Mouse (Mus musculus): ENCODE measurements around the gene Rbm34. TPM values are rescaled to one million over a fixed set of nuclear protein-coding genes. Genes with fewer than 3 reads are reported as not detected.

Rbm34 gene
- polyA plus RNA-seq, 1 experiment from 2014 or later = 23.1 TPM

- H3K36me3 ChIP-seq = peaks cover 77% of the 10 kb centered on the region
- H3K4me2 ChIP-seq (replicated peaks) = no peak overlapping the region
These were observed 18.8 kb downstream of the Rbm34 start for GRCm38 (mm10) chr8:126951900-126952636.

GRCm38 (mm10) chr8:126949527-126949926 is 21.3 kb downstream of the Rbm34 start:
- no peak overlapping the region for H3K4me2 ChIP-seq (replicated peaks)
- H3K36me3 ChIP-seq = peaks cover 56% of the 10 kb centered on the region
- H3K9me3 ChIP-seq (replicated peaks) = no peaks in the 10 kb centered on the region
- no peak for ATAC-seq (ENCODE audit: insufficient number of reproducible peaks, low FRiP score, low TSS enrichment, low read depth)
- 80% methylated on average over 2 of the region's 2 CpGs for WGBS
- H3K27me3 ChIP-seq = no peaks in the 10 kb centered on the region
- peaks cover 9% of the 10 kb centered on the region for H3K4me1 ChIP-seq
- no peak overlapping the region for H3K9ac ChIP-seq
- H3K4me3 ChIP-seq (replicated peaks) = no peak overlapping the region
- no peak overlapping the region for H3K27ac ChIP-seq (replicated peaks)

More at GRCm38 (mm10) chr8:126951900-126952636, 18.8 kb downstream of the Rbm34 start:
- ATAC-seq (ENCODE audit: insufficient number of reproducible peaks, low FRiP score, low TSS enrichment, low read depth) = no peak
- no peaks in the 10 kb centered on the region for H3K4me1 ChIP-seq
- WGBS = 87% methylated on average over 11 of the region's 11 CpGs
- H3K9ac ChIP-seq = no peak overlapping the region
- H3K9me3 ChIP-seq (replicated peaks) = no peaks in the 10 kb centered on the region
- H3K27ac ChIP-seq (replicated peaks) = no peak overlapping the region
- H3K4me3 ChIP-seq (replicated peaks) = no peak overlapping the region
- H3K27me3 ChIP-seq = no peaks in the 10 kb centered on the region

- Histone ChIP-seq H3K27me3 (no peaks in the 10 kb centered on the region), H3K9ac (no peak overlapping the region), H3K4me1 (peaks cover 21% of the 10 kb centered on the region), H3K9me3 (replicated peaks) (no peaks in the 10 kb centered on the region), H3K4me2 (replicated peaks) (peak overlapping the region; percentile 68; the same call in 1 of the 2 replicates), H3K4me3 (replicated peaks) (peak overlapping the region; percentile 81), H3K36me3 (peaks cover 34% of the 10 kb centered on the region), H3K27ac (replicated peaks) (no peak overlapping the region)
- WGBS = 75% methylated on average over 7 of the region's 7 CpGs
- no peak for ATAC-seq (ENCODE audit: insufficient number of reproducible peaks, low FRiP score, low TSS enrichment, low read depth)
These were observed 24.4 kb downstream of the Rbm34 start for GRCm38 (mm10) chr8:126946444-126946843.

GRCm38 (mm10) chr8:126945730-126946163 is 25.1 kb downstream of the Rbm34 start, which contains the start of gene Tomm20:
Gene Tomm20 (minus strand): TSS chr8:126945844.
- Histone ChIP-seq H3K9ac (peak within 1 kb of the TSS; percentile 85), H3K4me1 (peaks cover 21% of the 10 kb centered on the region), H3K4me3 (replicated peaks) (peak within 1 kb of the TSS; percentile 81), H3K36me3 (peaks cover 27% of the 10 kb centered on the region), H3K27ac (replicated peaks) (peak within 1 kb of the TSS; percentile 88), H3K4me2 (replicated peaks) (peak within 1 kb of the TSS; percentile 86), H3K27me3 (no peaks in the 10 kb centered on the region), H3K9me3 (replicated peaks) (no peaks in the 10 kb centered on the region)
- peak; percentile 93 for ATAC-seq (ENCODE audit: insufficient number of reproducible peaks, low FRiP score, low TSS enrichment, low read depth)
- under 1% methylated on average over 48 of the region's 48 CpGs for WGBS

- Histone ChIP-seq H3K9ac (peak overlapping the region; percentile 85), H3K9me3 (replicated peaks) (no peaks in the 10 kb centered on the region), H3K36me3 (peaks cover 20% of the 10 kb centered on the region), H3K27me3 (no peaks in the 10 kb centered on the region), H3K27ac (replicated peaks) (peak overlapping the region; percentile 88), H3K4me1 (peaks cover 21% of the 10 kb centered on the region), H3K4me3 (replicated peaks) (peak overlapping the region; percentile 81), H3K4me2 (replicated peaks) (peak overlapping the region; percentile 86)
- peak; percentile 58 for ATAC-seq (ENCODE audit: insufficient number of reproducible peaks, low FRiP score, low TSS enrichment, low read depth)
- under 1% methylated on average over 46 of the region's 46 CpGs for WGBS
These were observed 25.8 kb downstream of the Rbm34 start for GRCm38 (mm10) chr8:126944781-126945691.

- Histone ChIP-seq H3K36me3 (peaks cover 18% of the 10 kb centered on the region), H3K9ac (no peak overlapping the region), H3K4me3 (replicated peaks) (0 out of 2 replicates have a peak overlapping the region, but pooled peaks have one; percentile 81), H3K27ac (replicated peaks) (no peak overlapping the region), H3K27me3 (no peaks in the 10 kb centered on the region), H3K9me3 (replicated peaks) (no peaks in the 10 kb centered on the region), H3K4me2 (replicated peaks) (peak overlapping the region; percentile 86), H3K4me1 (peaks cover 21% of the 10 kb centered on the region)
- WGBS = 91% methylated on average over 7 of the region's 7 CpGs
- ATAC-seq (ENCODE audit: insufficient number of reproducible peaks, low FRiP score, low TSS enrichment, low read depth) = no peak
These were observed 27.3 kb downstream of the Rbm34 start for GRCm38 (mm10) chr8:126943565-126943964.

- Histone ChIP-seq H3K27me3 (no peaks in the 10 kb centered on the region), H3K4me2 (replicated peaks) (no peak overlapping the region), H3K4me1 (no peaks in the 10 kb centered on the region), H3K9me3 (replicated peaks) (no peaks in the 10 kb centered on the region), H3K36me3 (peaks cover 63% of the 10 kb centered on the region), H3K4me3 (replicated peaks) (no peak overlapping the region), H3K27ac (replicated peaks) (no peak overlapping the region), H3K9ac (no peak overlapping the region)
- 79% methylated on average over 3 of the region's 3 CpGs for WGBS
- no peak for ATAC-seq (ENCODE audit: insufficient number of reproducible peaks, low FRiP score, low TSS enrichment, low read depth)
These were observed 33.5 kb downstream of the Rbm34 start for GRCm38 (mm10) chr8:126937337-126937736.

- no peaks in the 10 kb centered on the region for H3K4me1 ChIP-seq
- H3K27me3 ChIP-seq = no peaks in the 10 kb centered on the region
- H3K27ac ChIP-seq (replicated peaks) = no peak overlapping the region
- H3K4me3 ChIP-seq (replicated peaks) = no peak overlapping the region
- no peaks in the 10 kb centered on the region for H3K9me3 ChIP-seq (replicated peaks)
- no peak for ATAC-seq (ENCODE audit: insufficient number of reproducible peaks, low FRiP score, low TSS enrichment, low read depth)
- H3K4me2 ChIP-seq (replicated peaks) = no peak overlapping the region
- peaks cover 73% of the 10 kb centered on the region for H3K36me3 ChIP-seq
- H3K9ac ChIP-seq = no peak overlapping the region
These were observed 34.9 kb downstream of the Rbm34 start for GRCm38 (mm10) chr8:126935932-126936331.

- Histone ChIP-seq H3K4me2 (replicated peaks) (no peak overlapping the region), H3K9me3 (replicated peaks) (no peaks in the 10 kb centered on the region), H3K9ac (no peak overlapping the region), H3K27me3 (no peaks in the 10 kb centered on the region), H3K36me3 (peaks cover 74% of the 10 kb centered on the region), H3K4me3 (replicated peaks) (no peak overlapping the region), H3K4me1 (no peaks in the 10 kb centered on the region), H3K27ac (replicated peaks) (no peak overlapping the region)
- WGBS = 87% methylated on average over 2 of the region's 2 CpGs
- ATAC-seq (ENCODE audit: insufficient number of reproducible peaks, low FRiP score, low TSS enrichment, low read depth) = no peak
These were observed 35.5 kb downstream of the Rbm34 start for GRCm38 (mm10) chr8:126935387-126935786.

- Histone ChIP-seq H3K36me3 (peaks cover 67% of the 10 kb centered on the region), H3K27ac (replicated peaks) (no peak overlapping the region), H3K27me3 (no peaks in the 10 kb centered on the region), H3K4me1 (no peaks in the 10 kb centered on the region), H3K4me2 (replicated peaks) (no peak overlapping the region), H3K9me3 (replicated peaks) (no peaks in the 10 kb centered on the region), H3K9ac (no peak overlapping the region), H3K4me3 (replicated peaks) (no peak overlapping the region)
- no peak for ATAC-seq (ENCODE audit: insufficient number of reproducible peaks, low FRiP score, low TSS enrichment, low read depth)
- 71% methylated on average over 1 of the region's 1 CpGs for WGBS
These were observed 38.2 kb downstream of the Rbm34 start for GRCm38 (mm10) chr8:126932656-126933055.

GRCm38 (mm10) chr8:126932249-126932648 is 38.6 kb downstream of the Rbm34 start:
- H3K9me3 ChIP-seq (replicated peaks) = no peaks in the 10 kb centered on the region
- H3K4me2 ChIP-seq (replicated peaks) = no peak overlapping the region
- WGBS = 84% methylated on average over 1 of the region's 1 CpGs
- H3K4me3 ChIP-seq (replicated peaks) = no peak overlapping the region
- no peaks in the 10 kb centered on the region for H3K27me3 ChIP-seq
- no peak overlapping the region for H3K9ac ChIP-seq
- no peak for ATAC-seq (ENCODE audit: insufficient number of reproducible peaks, low FRiP score, low TSS enrichment, low read depth)
- no peak overlapping the region for H3K27ac ChIP-seq (replicated peaks)
- no peaks in the 10 kb centered on the region for H3K4me1 ChIP-seq
- H3K36me3 ChIP-seq = peaks cover 67% of the 10 kb centered on the region
